Mouse (Mus musculus) lung, embryonic 16.5 days (tissue): Measurements from ENCODE around the gene Mndal. TPM values are rescaled to one million over a fixed set of nuclear protein-coding genes. Genes with fewer than 3 reads are reported as not detected.
"Not testable (repeated sequence)": the region's sequence is repeated elsewhere in the genome, so short reads cannot be mapped to it uniquely, and the experiment has no call there.

Experiments
- ATAC-seq: fragments of 200-750 bp; cut with Nextera tagmentation; 2 replicates; pipeline ENCODE4 v1.8.0; 2017; ENCODE audit warnings: low read depth, mild to moderate bottlenecking, moderate library complexity
- H3K27ac ChIP-seq: fragments of 300-500 bp; sonication (generic); 2 replicates; pipeline ENCODE4 v1.5.1; 2014; ENCODE audit warnings: mild to moderate bottlenecking, control low read depth, low read length
- H3K27me3 ChIP-seq: fragments of 300-500 bp; sonication (generic); 2 replicates; pipeline ENCODE4 v1.6.1; 2014; ENCODE audit warnings: low read depth, low read length, mixed read lengths; ENCODE audit not compliant: control insufficient read depth, insufficient read depth
- H3K36me3 ChIP-seq: fragments of 300-500 bp; sonication (generic); 2 replicates; pipeline ENCODE4 v1.6.1; 2014; ENCODE audit warnings: low read length; ENCODE audit not compliant: control insufficient read depth, insufficient read depth
- H3K4me1 ChIP-seq: fragments of 300-500 bp; sonication (generic); replicated peaks from 2 replicates; pipeline ENCODE4 v1.6.1; 2014; ENCODE audit warnings: low read length, mixed read lengths; ENCODE audit not compliant: control insufficient read depth, insufficient read depth
- H3K4me2 ChIP-seq: fragments of 300-500 bp; sonication (generic); 2 replicates; pipeline ENCODE4 v1.6.1; 2014; ENCODE audit warnings: low read depth, low read length, control low read depth
- H3K4me3 ChIP-seq: fragments of 300-500 bp; sonication (generic); 2 replicates; pipeline ENCODE4 v1.5.1; 2014; ENCODE audit warnings: mild to moderate bottlenecking, low read length, control low read depth
- H3K9ac ChIP-seq: fragments of 300-500 bp; sonication (generic); 2 replicates; pipeline ENCODE4 v1.6.1; 2014; ENCODE audit warnings: low read length, control low read depth
- H3K9me3 ChIP-seq: fragments of 300-500 bp; sonication (generic); 2 replicates; pipeline ENCODE4 v1.6.1; 2016; ENCODE audit warnings: low read length; ENCODE audit not compliant: control insufficient read depth
- WGBS: fragments of 180-500 bp; shearing (Covaris S2); extraction: QIAGEN DNeasy Blood & Tissue Kit; methylation state at CpG from one replicate; pipeline ENCODE4 v1.1.7; 2014; 5-methylcytosine and 5-hydroxymethylcytosine counted together
- polyA plus RNA-seq: library from polyadenylated mRNA; unstranded; fragments of >200 nt; fragmentation: Nextera tagmentation; extraction: Ambion mirVana; gene quantifications from 2 replicates; pipeline ENCODE4 v1.2.1, GENCODE M21; 2015

Gene Mndal
- polyA plus RNA-seq, 1 experiment from 2014 or later: 3.3 TPM

- H3K4me3 ChIP-seq, H3K9ac ChIP-seq, ATAC-seq, H3K27me3 ChIP-seq, H3K4me2 ChIP-seq, H3K9me3 ChIP-seq, H3K27ac ChIP-seq, H3K4me1 ChIP-seq, H3K36me3 ChIP-seq: not testable (repeated sequence)
These were observed 33.9 kb downstream of the Mndal start for GRCm38 (mm10) chr1:173908390-173908789.

GRCm38 (mm10) chr1:173905885-173906284 lies 36.4 kb downstream of the Mndal start:
- H3K4me1 ChIP-seq, H3K27ac ChIP-seq, H3K9me3 ChIP-seq, H3K9ac ChIP-seq, H3K4me2 ChIP-seq, H3K4me3 ChIP-seq, H3K27me3 ChIP-seq, ATAC-seq, H3K36me3 ChIP-seq: not testable (repeated sequence)
- 84% methylated on average over 4 of the region's 4 CpGs for WGBS

GRCm38 (mm10) chr1:173889741-173890140 lies 52.5 kb downstream of the Mndal start:
- not testable (repeated sequence) for H3K4me1 ChIP-seq, H3K4me3 ChIP-seq, H3K27ac ChIP-seq, ATAC-seq, H3K9me3 ChIP-seq, H3K4me2 ChIP-seq, H3K36me3 ChIP-seq, H3K9ac ChIP-seq, H3K27me3 ChIP-seq

- not testable (repeated sequence) for H3K27ac ChIP-seq, H3K9ac ChIP-seq, H3K9me3 ChIP-seq, H3K4me3 ChIP-seq, H3K4me1 ChIP-seq, ATAC-seq, H3K36me3 ChIP-seq, H3K4me2 ChIP-seq, H3K27me3 ChIP-seq
- WGBS: 83% methylated on average over 1 of the region's 2 CpGs
These were observed 55.1 kb downstream of the Mndal start for GRCm38 (mm10) chr1:173887026-173887787.

GRCm38 (mm10) chr1:173880004-173880666 lies 62.2 kb downstream of the Mndal start:
- not testable (repeated sequence) for ATAC-seq, H3K9me3 ChIP-seq, H3K27me3 ChIP-seq, H3K4me3 ChIP-seq, H3K4me1 ChIP-seq, H3K4me2 ChIP-seq, H3K27ac ChIP-seq, H3K9ac ChIP-seq, H3K36me3 ChIP-seq
- WGBS: 56% methylated on average over 3 of the region's 3 CpGs

GRCm38 (mm10) chr1:173879225-173879987 lies 62.9 kb downstream of the Mndal start:
- not testable (repeated sequence) for H3K36me3 ChIP-seq, ATAC-seq, H3K27ac ChIP-seq, H3K9ac ChIP-seq, H3K4me3 ChIP-seq, H3K4me1 ChIP-seq, H3K27me3 ChIP-seq, H3K9me3 ChIP-seq, H3K4me2 ChIP-seq
- 61% methylated on average over 5 of the region's 5 CpGs for WGBS

- WGBS: 82% methylated on average over 6 of the region's 6 CpGs
- not testable (repeated sequence) for H3K4me1 ChIP-seq, H3K9me3 ChIP-seq, H3K36me3 ChIP-seq, H3K27ac ChIP-seq, ATAC-seq, H3K9ac ChIP-seq, H3K27me3 ChIP-seq, H3K4me3 ChIP-seq, H3K4me2 ChIP-seq
These were observed 64.0 kb downstream of the Mndal start for GRCm38 (mm10) chr1:173878264-173878663.

GRCm38 (mm10) chr1:173877125-173877524 lies 65.2 kb downstream of the Mndal start:
- WGBS: 74% methylated on average over 1 of the region's 1 CpGs

GRCm38 (mm10) chr1:173868586-173868985 lies 73.7 kb downstream of the Mndal start:
- H3K27ac ChIP-seq, H3K36me3 ChIP-seq, H3K4me1 ChIP-seq, H3K27me3 ChIP-seq, H3K4me3 ChIP-seq, ATAC-seq, H3K4me2 ChIP-seq, H3K9ac ChIP-seq, H3K9me3 ChIP-seq: not testable (repeated sequence)
- WGBS: 79% methylated on average over 1 of the region's 1 CpGs

More at GRCm38 (mm10) chr1:173877125-173877524, 65.2 kb downstream of the Mndal start:
- not testable (repeated sequence) for ATAC-seq, H3K36me3 ChIP-seq, H3K27me3 ChIP-seq, H3K4me1 ChIP-seq, H3K9me3 ChIP-seq, H3K4me3 ChIP-seq, H3K9ac ChIP-seq, H3K4me2 ChIP-seq, H3K27ac ChIP-seq
